Mouse (Mus musculus): Measurements from ENCODE around the gene Ptpa. TPM values are rescaled to one million over a fixed set of nuclear protein-coding genes. Genes with fewer than 3 reads are reported as not detected.

Ptpa gene
- total RNA-seq, 2 experiments from 2014 or later: 152 to 170 TPM

- DNase-seq: no peak
Observed at GRCm38 (mm10) chr2:30437791-30438190, 22.0 kb downstream of the Ptpa start.

GRCm38 (mm10) chr2:30439631-30440030 is 23.8 kb downstream of the Ptpa start:
- no peak for DNase-seq

DNA sequence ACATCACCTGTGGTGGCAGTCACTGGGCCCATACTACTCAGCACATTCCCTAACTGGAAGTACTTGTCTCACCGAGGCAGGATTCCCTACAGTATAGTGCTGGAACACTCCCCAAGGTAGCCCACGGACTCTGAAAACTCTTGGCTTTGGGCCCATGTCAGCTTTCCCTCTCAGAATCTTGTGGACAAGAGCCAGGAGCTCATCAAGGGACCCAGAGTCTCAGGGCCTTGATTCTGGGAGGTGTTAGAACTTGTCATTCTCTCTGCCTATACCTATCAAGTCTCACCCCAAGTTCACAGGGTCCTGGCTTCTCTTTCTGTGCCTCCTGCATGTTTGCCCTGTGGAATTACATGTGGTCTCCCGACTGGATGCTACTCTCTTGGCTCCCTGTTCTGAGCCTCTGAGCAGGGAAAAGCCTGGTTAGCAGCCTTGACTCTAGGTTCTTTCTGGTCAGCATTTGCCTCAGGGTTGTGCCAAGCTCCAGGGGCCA is 24.4 kb downstream of the Ptpa start:
- DNase-seq: no peak

GRCm38 (mm10) chr2:30440701-30441517 is 25.1 kb downstream of the Ptpa start:
- DNase-seq: peak; percentile 76

DNA sequence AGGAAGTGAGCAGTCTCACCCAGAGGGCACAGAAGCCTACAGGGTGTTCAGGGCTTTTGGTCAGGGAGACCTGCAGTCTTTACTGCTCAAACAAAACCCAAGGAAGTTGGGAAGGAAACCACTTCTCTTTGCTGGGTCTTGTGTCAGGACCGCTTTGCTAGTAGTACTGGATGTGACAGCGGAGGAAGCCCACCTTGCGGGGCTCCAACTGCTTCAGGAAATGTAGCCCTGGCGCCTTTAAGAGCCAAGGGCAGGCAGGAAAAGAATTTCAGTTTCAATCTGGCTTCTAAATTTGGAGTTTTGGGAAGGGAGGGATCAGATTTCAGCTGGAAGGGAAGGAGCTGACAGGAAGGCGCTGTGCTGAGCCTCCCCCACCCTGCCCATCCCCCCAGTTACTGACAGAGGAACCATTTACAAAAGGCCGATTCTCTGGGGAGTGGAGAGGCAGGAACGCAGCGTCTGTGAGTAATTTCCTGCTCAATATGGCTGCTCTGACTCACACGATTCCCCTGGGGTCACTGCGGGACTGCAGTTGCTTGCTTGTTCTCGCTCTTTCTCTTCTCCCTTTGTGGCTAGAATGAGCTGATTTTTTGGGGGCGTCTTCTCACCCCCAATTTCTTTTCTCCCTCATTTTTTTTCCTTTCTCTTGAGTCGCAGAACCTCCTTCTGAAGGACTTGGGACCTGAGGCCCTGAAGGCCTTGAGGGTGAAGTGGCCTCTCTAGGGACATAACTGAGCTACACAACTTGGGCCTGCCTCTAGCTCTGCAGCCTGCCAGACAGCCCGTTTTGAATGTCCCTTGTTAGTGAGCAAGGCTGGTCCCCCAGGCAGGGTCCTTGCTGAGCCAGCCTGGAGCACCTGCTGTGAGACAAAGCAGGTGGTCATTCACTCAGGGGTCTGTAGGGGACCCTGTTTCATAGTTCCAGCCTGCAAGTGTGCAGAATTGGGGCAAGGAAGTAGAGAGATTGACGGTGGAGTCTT is 26.0 kb downstream of the Ptpa start:
- DNase-seq: peak; percentile 87

- no peak for DNase-seq
Observed at GRCm38 (mm10) chr2:30442498-30442890, 26.7 kb downstream of the Ptpa start.

DNA sequence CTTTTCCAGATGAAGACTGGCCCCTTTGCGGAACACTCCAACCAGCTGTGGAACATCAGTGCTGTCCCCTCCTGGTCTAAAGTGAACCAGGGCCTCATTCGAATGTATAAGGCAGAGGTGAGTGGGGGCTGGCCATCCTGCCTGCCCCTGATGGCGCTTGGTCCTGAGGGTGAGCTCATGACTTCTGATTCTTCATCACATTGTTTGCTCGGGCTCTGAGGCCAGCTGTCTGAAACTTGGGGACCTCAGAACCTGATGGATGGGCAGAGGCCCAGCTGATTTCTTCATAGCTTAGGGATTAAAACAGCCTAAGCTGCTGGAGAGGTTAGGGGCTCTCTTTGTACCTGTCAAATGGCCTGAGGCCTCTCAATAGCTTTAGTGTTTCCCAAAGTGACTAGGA is 27.4 kb downstream of the Ptpa start:
- DNase-seq: no peak

DNA sequence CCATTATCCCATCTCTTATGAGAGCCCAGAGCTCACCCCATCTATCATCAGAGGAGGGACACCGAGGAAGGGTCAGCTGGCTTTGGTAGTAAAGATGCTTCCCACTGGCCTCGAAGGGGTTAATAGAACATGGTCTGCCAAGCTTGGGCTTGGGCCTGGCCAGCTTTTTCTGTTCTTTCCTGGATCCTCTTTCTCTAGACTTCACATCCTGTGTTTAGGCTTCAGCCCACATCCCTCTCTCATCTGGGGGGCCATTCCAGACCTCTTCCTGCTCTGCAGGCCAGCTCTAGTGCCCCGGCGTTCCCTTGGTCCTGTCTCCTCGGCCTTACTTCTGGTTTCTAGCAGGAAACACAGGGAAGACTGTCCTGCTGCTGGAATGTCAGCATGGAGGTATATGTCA is 28.2 kb downstream of the Ptpa start:
- DNase-seq: no peak

DNA sequence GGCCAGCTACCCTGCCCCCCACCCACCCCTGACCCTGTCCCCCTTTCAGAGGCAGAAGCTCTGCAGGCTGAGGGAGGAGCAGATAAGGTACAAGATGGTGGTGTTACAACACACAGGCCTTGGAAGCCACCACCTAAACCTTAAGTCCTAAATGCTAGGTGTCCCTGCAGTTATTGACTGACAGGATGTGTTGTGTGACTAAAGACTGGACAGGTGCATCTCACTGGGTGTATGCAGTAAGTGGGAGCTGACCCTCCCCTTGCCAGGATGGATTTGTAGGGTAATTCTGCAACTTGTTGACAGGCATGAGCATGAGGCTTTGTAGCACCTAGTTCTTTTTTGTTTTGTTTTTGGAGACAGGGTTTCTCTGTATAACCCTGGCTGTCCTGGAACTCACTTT is 28.6 kb downstream of the Ptpa start:
- DNase-seq: no peak

DNA sequence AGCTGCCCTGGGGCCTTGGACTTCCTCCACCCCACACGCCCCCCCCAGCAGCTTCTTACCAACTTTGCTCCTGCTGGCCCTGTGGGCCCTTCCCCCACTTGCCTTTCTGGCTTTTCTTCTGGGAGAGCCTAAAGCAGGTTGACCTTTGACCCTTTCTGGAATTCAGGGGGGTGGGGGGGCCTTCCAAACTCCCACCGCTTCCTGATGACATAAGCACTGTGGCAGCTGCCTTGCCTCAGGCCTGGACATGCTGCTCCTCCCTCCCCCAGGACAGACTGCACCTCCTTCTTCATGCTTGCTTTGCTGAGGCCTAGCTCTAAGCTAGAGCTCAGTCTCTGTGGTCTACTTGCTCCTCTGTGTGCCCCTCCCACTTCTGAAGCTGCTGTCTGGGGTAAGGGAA is 29.5 kb downstream of the Ptpa start:
- DNase-seq: no peak

DNA sequence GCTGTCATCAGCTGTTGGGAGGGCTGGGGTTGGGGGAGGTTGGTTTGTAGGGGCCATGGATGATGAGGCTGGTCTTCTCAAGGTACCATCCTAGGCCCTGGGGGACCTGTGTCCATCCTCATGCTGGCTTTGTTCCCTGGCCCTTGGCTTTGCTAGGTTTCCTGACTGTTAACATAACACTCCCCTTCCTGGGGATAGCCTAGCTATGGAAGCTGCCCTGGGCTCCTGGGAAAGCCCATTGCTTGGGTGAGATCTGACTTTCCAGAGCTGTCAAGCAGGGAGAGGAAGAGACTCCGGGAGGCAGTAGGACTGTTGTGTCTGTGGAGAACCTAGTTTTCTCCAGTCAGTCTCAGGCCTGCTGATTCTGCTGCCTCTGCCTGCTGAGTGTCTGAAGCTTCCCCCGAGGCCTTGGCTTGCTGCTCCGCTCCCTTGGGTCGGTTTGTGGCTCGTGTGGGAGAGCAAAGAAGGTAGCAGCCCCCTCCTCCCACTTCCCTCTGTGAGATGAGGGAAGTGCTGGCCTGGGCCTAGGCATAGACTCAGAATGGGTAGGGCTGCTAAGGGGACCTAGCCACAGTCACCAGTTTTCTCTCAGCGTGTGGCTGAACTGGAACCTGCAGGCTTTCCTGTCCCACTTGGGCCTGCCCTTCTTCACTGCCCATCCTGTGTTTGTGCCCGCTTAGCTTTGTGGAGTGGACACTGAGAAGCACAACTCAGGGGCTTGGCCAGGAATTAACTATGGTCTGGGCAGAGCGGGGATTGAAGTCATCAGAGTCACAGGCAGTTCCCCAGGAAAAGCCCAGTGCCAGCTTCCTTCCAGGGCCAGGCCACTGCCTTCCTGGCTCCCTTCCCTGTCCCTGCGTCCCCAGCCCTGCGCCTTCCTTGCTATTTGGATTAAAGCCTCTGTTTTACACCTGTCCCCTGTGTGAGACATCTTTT is 31.3 kb downstream of the Ptpa start:
- DNase-seq: peak; percentile 50

- no peak for DNase-seq
Observed at GRCm38 (mm10) chr2:30448371-30448770, 32.5 kb downstream of the Ptpa start.

GRCm38 (mm10) chr2:30450530-30450929 is 34.7 kb downstream of the Ptpa start:
- DNase-seq: no peak

- no peak for DNase-seq
Observed at GRCm38 (mm10) chr2:30451525-30451924, 35.7 kb downstream of the Ptpa start.

- DNase-seq: no peak
Observed at GRCm38 (mm10) chr2:30453570-30453969, 37.7 kb downstream of the Ptpa start.

DNA sequence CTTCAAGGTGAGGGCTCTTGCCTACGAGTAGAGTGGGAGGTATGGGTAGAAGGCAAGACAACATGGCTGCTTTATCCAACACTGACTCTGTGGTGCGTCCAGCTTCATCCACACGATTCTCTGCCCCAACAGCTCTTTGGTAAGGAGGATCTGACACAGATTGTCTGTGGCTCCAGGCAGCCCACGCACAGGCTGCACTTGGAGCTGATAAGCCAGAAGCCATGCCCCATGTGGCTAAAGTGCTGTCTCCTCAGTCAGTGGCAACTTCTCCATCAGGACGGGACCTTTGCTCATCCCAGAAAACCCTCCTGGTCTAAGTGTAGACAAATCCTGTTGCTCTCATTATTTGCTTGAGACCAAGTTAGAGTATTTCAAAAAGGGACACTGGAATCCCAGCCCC is 38.7 kb downstream of the Ptpa start:
- no peak for DNase-seq

GRCm38 (mm10) chr2:30456104-30456980 is 40.5 kb downstream of the Ptpa start:
- no peak for DNase-seq

DNA sequence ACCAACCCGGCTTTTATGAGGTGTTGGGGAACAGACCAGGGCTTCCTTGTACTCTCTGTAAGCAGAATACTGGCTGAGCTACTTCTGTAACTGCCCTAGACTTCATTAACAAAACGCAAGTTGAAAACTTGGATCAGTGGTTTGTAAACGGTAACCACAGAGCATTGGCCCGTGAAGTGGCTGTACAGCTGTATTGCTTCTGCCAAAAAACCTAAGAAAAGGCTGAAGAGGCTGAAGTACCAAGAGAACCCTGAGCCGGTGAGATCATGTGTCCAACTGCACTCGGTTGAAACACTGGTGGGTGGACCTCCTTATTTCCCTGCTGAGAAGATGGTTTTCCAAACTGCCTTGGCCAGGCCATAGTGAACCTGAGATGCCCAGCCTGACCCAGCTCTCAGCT is 42.5 kb downstream of the Ptpa start:
- DNase-seq: no peak

DNA sequence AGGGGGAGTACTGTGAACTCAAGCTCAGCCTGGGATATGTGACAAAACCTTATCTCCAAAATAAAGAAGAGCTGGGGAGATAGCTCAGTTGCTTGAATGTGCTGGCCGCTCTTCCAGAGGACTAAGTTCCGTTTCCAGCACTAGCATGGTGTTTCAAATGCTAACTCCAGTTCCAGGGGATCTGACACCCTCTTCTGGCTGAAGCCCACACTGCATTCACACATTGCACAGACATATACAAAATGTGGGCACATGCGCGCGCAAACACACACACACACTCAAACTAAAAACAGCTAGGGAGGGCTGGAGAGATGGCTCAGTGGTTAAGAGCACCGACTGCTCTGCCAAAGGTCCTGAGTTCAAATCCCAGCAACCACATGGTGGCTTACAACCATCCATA is 43.4 kb downstream of the Ptpa start:
- no peak for DNase-seq

GRCm38 (mm10) chr2:30463341-30463761 is 47.5 kb downstream of the Ptpa start:
- no peak for DNase-seq

DNA sequence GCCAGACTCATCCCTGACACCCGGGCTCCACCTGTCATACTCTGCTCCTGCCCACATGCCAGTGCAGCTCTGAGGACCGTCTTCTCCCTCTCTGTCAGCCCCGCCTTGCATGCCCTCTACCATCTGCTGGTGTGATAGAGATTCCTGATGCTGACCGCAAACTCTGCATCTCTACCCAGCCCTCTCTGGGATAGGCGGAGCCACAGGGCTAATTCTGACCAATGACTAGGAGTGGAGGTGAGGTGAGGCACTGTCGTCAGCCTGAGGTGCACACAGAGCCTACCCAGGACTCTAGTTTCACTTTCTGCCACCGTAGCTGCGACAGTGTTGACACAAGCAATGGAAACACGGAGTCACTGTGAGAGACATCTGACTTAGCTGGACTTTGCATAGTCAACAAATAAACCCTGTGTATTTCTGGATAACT is 48.1 kb downstream of the Ptpa start:
- DNase-seq: peak; percentile 75

Measured in adrenal gland, postnatal 10 days (tissue).